Mouse (Mus musculus) left cerebral cortex, adult 2 months (tissue): ENCODE results near the gene Ppfibp1. TPM values are rescaled to one million over a fixed set of nuclear protein-coding genes. Genes with fewer than 3 reads are reported as not detected.

ENCODE experiments used
- DNase-seq, 2 experiments: peaks; one replicate each; pipeline ENCODE4 v3.0.0; 2021 to 2022; ENCODE audit warnings: low spot score in 2 of 2, mixed read lengths in 1 of 2; ENCODE audit errors: extremely low spot score in 1 of 2
- H3K27ac ChIP-seq: fragments of 200-600 bp; 2 replicates; pipeline ENCODE4 v1.8.1; 2022
- H3K4me3 ChIP-seq: fragments of 200-600 bp; 2 replicates; pipeline ENCODE4 v1.8.1; 2022
- CTCF ChIP-seq: fragments of 200-600 bp; IDR thresholded peaks from 2 replicates; pipeline ENCODE4 v1.8.1; 2022; ENCODE audit warnings: antibody characterized with exemption, mild to moderate bottlenecking, moderate library complexity
- intact Hi-C: fragments of 180-260 bp; cut with DNase I; formaldehyde crosslinking; loops from one replicate; pipeline ENCODE4 v1.15.1; 2025
- total RNA-seq, 2 experiments: library from RNA; stranded (reverse); gene quantifications; 2 replicates each; pipeline ENCODE4 v1.2.3; 2021

Ppfibp1 gene
- total RNA-seq, 2 experiments from 2014 or later, result 61.0 to 61.6 TPM

DNA sequence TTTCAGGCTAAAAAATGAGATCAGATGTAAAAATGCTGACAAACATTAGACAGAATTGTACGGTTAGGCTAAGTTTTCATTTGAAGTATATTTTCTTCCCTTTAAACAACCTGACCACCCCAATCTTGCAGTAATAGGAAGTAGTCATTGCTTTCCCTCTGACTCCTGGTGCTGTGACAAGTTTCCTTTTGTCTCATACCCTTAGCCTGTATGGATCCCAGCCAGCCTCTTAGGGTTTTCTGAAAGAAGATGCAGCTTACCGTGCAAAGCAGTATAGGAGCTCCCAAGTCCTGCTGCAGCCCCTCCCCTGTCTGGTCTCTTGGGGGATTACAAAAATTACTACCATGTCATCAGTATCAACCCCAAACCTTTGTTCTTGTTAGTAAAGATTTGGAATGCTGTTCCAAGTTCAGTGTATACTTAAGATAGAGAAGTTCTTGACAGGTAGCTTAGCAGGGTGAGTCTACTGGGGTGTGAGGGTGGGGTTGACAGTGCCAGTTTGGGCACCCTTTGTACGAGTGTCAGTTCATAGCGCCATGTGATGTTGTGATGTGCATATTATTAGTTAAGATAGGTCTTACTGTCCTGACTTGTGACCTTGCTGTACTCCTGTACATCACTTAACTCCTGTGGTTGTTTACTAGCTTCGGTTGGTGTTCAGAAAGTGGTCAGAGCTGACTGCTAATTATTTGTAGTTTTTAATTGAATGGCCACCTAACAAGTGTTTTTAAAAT is 18.9 kb downstream of the Ppfibp1 start:
- intact Hi-C loops, result no loop called here
- Histone ChIP-seq H3K4me3 (no peak overlapping the region), H3K27ac (no peak overlapping the region)
- no peak for TF ChIP-seq CTCF
- DNase-seq, result no peak

DNA sequence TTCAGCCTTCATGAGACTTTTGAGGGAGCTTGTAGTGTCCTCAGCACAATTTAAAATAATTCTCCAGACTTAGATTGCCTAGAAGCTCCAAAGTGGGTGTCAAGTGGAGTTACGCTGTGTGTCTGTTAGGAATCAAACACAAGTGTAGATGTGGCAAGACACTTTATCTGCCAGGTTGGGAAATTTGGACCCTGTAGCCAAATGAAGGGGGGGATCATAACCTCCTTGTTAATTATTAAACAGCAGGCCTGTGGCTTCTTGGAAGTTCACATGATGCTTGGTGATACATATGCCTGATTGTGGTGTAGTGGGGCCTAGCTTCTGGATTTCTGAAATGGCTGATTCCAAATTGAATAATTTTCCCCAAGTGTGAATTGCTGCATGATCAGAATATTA is 19.5 kb downstream of the Ppfibp1 start:
- intact Hi-C loops, result no loop called here

DNA sequence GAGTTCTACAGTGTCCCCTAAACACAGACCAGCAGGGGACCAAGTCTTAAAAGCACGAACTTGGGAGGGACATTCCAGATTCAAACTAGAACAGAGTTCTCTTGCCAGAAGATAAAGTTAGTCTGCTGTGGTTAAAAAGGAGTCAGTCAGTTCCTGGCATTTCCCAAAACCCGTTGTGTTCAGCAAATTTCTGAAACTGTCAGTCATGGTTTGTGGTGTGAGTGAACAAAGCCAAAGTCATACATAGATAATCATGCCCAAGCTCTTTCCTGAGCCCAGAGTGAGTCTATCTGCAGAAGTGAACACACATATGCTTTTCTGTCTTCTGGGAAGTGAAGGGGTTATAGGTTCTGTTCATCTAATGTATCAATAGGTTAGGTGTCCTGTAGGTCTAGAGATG is 20.5 kb downstream of the Ppfibp1 start:
- DNase-seq, result no peak
- no peak overlapping the region for H3K4me3 ChIP-seq
- intact Hi-C loops, result no loop called here
- TF ChIP-seq CTCF, result no peak
- H3K27ac ChIP-seq, result peak overlapping the region; percentile 54; the same call in 1 of the 2 replicates

More for the DNA sequence above, 19.5 kb downstream of the Ppfibp1 start:
- Histone ChIP-seq H3K27ac (no peak overlapping the region), H3K4me3 (no peak overlapping the region)
- DNase-seq, result no peak
- TF ChIP-seq CTCF, result no peak

DNA sequence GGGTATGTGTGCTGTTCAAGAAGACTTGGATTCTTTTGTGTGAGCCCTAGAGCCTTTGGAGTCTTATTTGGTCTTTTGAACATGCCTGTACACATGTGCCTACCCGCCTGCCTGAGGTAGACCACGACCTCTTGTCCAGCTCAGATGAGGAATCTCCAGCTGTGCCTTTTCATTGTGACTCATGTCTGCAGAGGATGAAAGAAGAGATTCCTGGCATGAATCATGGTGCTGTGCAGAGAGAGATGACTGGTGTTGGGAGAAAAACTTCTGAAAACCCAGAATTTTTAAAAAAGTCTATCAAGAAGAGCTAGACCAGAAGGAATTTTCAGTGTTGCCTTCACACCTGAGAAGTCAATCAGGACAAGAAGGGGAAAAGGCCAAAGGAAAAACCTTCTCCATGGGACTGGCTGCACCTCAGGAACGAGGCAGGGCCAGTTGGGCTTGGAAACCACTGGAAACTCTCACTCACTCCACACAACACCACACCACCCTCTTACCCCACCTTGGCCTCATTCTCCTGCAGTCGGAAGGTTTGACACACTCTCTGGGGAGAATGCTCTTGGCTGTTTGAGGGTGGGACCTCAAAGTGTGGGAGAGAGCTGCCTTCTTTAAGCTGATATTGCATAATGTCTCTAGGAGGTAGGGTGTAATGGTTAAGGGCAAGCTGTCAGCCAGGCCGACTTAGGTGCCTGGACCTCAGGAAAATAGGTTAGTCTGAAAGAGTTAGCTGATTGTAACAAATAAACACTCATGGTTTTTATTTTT is 21.6 kb downstream of the Ppfibp1 start:
- intact Hi-C loops, result no loop called here
- no peak for DNase-seq
- H3K27ac ChIP-seq, result peak overlapping the region; percentile 54; the same call in 1 of the 2 replicates
- no peak for TF ChIP-seq CTCF
- no peak overlapping the region for H3K4me3 ChIP-seq

DNA sequence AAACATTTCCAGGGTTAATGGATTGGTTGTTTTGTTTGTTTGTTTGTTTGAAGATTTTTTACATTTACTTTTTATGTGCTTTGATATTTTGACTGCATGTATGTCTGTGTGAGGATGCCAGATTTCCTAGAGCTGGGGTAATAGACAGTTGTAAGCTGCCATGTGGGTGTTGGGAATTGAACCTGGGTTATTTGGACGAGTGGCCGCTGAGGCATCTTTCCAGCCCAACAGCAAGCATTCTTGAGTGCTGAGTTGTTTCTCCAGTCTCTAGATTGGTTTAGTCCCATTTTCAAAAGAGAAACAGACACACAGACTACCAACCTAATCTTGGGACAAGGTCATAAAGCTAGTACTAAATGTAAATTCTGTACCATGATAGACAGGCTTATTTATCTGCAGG is 22.5 kb downstream of the Ppfibp1 start:
- intact Hi-C loops, result no loop called here
- no peak for DNase-seq

DNA sequence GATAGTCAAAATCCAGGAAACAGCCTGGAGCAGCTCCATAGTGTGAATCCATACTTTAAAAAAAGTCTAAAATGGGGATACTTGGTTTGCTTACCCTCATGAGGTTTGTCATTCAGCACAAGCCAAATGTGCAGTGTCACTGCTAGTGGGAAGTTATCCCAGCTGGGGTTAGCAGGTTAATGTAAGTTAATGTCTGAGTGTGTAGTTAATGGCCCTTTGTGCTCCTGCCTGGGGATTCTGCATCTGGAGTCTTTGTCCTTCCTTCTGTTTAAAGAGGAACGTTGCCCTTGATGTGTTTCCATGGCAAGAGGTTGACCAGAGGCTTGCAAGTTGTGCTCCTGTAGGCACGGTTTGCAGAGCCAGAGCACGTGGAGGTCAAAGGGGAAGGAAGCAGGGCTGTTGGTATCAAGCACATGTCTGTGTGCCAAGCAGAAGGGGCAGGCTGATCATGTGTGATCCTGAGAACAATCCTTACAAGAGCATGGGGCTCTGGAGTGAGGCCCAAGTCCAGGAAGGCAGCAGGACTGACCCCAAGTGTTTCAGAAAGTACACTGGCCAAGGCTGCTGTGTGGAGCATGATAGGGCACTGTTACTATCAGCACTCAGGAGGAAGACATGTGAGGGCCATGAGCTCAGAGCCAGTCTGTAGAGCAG is 24.7 kb downstream of the Ppfibp1 start:
- intact Hi-C loops, result no loop called here
- no peak for TF ChIP-seq CTCF
- Histone ChIP-seq H3K27ac (no peak overlapping the region), H3K4me3 (no peak overlapping the region)
- no peak for DNase-seq

More for the DNA sequence above, 22.5 kb downstream of the Ppfibp1 start:
- H3K27ac ChIP-seq, result no peak overlapping the region
- no peak for TF ChIP-seq CTCF
- no peak overlapping the region for H3K4me3 ChIP-seq

DNA sequence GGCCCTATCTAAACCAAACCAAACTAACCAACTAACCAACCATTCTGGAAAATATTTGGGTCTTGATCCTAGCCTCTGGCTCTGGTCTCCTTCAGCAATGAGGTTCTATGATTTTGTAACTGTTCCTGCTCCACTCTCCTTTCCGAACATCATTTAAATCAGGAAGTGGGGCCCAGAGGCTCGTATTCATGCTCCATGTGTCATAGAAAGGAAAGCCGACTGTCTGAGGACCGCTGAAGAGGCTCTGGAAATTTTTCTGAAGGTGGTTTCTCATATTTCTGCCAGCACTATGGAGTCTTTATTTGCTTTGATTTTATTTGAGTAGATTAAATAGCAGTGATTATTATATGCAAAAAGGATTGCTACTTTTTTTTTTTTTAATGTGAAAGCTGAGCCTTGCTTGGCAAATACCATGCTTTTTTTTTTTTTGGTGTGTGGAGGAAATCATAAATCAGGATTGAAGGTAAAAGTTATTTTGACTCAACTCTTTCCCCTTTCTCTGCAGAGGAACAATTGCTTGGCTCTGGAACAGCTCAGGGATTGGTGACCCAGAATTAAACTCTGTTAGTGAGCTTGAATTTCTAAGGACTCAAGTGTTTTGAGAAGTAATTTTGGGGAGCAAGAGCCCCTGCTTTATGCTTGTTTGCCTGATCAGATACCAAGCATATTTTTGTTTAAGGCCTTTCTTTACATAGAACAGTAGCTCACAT is 25.4 kb downstream of the Ppfibp1 start:
- TF ChIP-seq CTCF, result no peak
- no peak overlapping the region for H3K27ac ChIP-seq
- no peak for DNase-seq
- intact Hi-C loops, result no loop called here
- H3K4me3 ChIP-seq, result no peak overlapping the region

DNA sequence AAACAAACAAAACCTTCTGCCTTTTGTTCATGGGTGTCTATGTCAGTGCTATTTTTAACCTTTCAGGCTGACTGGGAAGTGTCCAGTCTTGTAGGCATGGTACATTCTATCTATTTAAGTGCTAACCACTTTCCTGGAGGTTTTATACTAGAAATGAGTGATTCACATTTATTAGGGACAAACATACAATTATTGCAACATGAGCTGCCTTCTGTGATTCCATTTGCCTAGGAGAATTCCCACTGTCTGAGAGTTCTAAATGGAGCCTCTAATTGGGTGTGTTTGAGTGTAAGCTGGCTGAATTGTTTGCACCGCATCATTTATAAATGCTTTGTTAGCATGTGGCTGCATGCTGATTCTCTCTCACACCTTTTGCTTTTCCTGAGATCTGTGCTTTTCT is 27.5 kb downstream of the Ppfibp1 start:
- intact Hi-C loops, result no loop called here
- no peak for DNase-seq
- H3K4me3 ChIP-seq, result no peak overlapping the region
- no peak overlapping the region for H3K27ac ChIP-seq
- TF ChIP-seq CTCF, result no peak

DNA sequence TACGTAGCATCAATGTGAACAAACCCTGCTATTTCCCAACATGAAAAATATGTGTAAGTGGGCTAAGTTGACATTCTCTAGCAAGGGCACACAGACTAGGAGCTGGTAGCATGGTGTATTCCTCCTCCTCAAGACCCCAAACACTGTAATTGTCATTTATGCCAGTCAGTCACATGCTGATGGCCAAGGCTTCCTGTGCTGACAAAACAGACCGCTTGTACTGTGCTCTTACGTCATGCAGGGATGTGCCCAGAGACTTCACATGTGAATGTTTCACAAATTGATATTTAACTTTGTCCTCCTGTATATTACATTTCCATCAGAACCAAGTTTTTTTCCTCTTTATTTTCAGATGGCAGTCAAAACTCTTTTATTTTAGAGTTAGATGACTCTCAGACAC is 29.1 kb downstream of the Ppfibp1 start:
- TF ChIP-seq CTCF, result no peak
- intact Hi-C loops, result no loop called here
- Histone ChIP-seq H3K27ac (no peak overlapping the region), H3K4me3 (no peak overlapping the region)
- DNase-seq, result no peak

DNA sequence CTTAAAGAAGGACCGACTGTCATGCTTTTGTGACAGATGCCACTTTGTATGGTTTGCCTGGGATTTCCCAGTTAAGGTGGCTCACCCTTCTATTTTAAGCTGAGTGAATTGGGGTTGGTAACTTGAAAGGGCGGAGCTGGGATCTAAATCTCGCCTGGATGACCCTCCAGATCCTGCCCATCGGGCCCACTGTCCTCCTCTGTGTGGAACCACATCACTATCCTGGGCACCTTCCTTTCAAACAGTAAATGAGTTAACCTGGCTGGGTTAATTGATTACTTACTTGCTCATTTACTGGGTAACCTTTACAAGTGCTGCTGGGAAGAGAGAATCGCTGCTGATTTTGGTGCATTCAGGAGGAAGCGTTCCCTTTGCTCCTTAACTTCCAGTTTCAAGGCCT is 30.1 kb downstream of the Ppfibp1 start:
- TF ChIP-seq CTCF, result no peak
- H3K27ac ChIP-seq, result no peak overlapping the region
- intact Hi-C loops, result no loop called here
- no peak for DNase-seq
- no peak overlapping the region for H3K4me3 ChIP-seq

DNA sequence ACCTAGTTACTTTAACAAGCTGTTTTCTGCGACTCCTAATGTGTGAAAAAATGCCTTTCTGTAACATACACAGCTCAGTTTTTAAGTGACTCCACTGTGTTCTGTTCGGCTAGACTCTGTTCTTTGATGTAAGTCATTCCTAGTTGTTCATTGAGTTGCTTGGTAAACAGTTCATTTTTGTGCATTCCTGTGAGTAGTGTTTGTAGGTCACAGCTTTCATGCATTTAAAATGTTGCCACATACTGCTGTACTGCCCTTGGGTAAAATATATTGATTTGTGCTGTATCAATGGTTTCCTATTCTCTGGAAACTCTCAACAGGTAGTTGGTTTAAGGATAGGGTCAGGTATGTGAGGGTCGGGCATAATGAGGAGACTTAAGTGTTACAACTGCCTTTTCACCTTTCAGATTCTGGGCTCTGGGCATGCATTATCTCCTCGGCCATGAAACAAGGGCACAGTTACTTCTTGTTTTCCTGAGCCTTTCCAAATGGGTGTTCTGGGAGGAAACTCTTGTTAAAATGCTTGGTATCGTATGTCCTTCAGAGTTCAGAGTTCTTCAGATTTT is 38.2 kb downstream of the Ppfibp1 start:
- H3K4me3 ChIP-seq, result no peak overlapping the region
- no peak overlapping the region for H3K27ac ChIP-seq
- intact Hi-C loops, result no loop called here
- no peak for TF ChIP-seq CTCF
- DNase-seq, result no peak
